Mouse (Mus musculus): ENCODE measurements around the gene Ccdc141.

DNA sequence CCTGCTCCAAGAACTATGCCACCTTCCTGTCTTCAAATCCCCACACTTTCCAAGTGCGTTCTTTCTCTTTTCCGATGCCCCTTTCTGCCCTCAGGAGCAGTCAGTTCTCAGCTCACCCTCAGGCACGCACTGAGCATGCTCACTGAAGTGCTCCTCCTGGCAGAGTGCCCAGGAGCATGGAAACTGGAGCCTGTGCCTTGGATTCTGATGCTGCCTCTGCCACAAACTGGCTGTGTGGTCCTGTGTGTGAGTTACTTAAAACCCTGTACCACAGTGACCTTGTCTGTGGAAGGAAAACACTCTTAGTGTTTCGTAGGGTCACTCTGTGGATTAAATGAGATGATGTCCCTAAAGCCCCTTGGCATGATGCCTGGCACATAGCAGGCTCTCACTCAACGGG, 96.5 kb downstream of the Ccdc141 start:
- TF ChIP-seq SRF (IDR thresholded peaks at IDR 0.05; ENCODE audit: control insufficient read depth, insufficient read length, low read depth) = no peak
- no peak for TF ChIP-seq POLR2A (IDR thresholded peaks at IDR 0.05; ENCODE audit: insufficient read length, low read depth)

All from myocyte (in vitro differentiated cells).